Mouse (Mus musculus): ENCODE measurements at regions not wholly inside any gene's neighbourhood (a gene's known extent, or its start where the extent isn't known, plus 50 kb on each side); places are given as distances from the start of the nearest gene placed in this dataset.

MicroRNA genes in the stretch of these regions (microRNA counts, 519-probe panel; counts per million panel counts)
- microRNA mmu-miR-325: 104 counts per million, percentile 35 among the panel's probes with 10 or more counts

Small RNAs in the stretch of these regions (microRNA-seq; reads per million reads assigned to microRNA genes)
- 44.8 reads per million, percentile 47 among the genes with 10 or more reads in this experiment for gene Mir325
